Mouse (Mus musculus) limb, embryonic 11.5 days (tissue): ENCODE results near the gene Cma1. TPM values are rescaled to one million over a fixed set of nuclear protein-coding genes. Genes with fewer than 3 reads are reported as not detected.
"Not testable (repeated sequence)": the region's sequence is repeated elsewhere in the genome, so short reads cannot be mapped to it uniquely, and the experiment has no call there.

Source experiments
- ATAC-seq: fragments of 200-750 bp; cut with Nextera tagmentation; 2 replicates; pipeline ENCODE4 v1.8.0; 2017; ENCODE audit warnings: low read depth; ENCODE audit not compliant: insufficient number of reproducible peaks, low FRiP score, low TSS enrichment
- DNase-seq: peaks from one replicate; pipeline ENCODE4 v3.0.0-alpha.2; 2015; ENCODE audit warnings: low spot score
- H3K27ac ChIP-seq: fragments of 300-500 bp; sonication (generic); replicated peaks from 2 replicates; pipeline ENCODE4 v1.5.1; 2014; ENCODE audit warnings: low read depth, mild to moderate bottlenecking, low read length
- H3K27me3 ChIP-seq: fragments of 300-500 bp; sonication (generic); 2 replicates; pipeline ENCODE4 v1.6.1; 2014; ENCODE audit warnings: mild to moderate bottlenecking, low read length, mixed read lengths; ENCODE audit not compliant: control insufficient read depth, insufficient read depth
- H3K36me3 ChIP-seq: fragments of 300-500 bp; sonication (generic); 2 replicates; pipeline ENCODE4 v1.6.1; 2014; ENCODE audit warnings: mild to moderate bottlenecking, low read length, moderate library complexity, mixed read lengths; ENCODE audit not compliant: control insufficient read depth, insufficient read depth
- H3K4me1 ChIP-seq: fragments of 300-500 bp; sonication (generic); 2 replicates; pipeline ENCODE4 v1.6.1; 2014; ENCODE audit warnings: low read length, mixed read lengths; ENCODE audit not compliant: control insufficient read depth, insufficient read depth
- H3K4me2 ChIP-seq: fragments of 300-500 bp; sonication (generic); 2 replicates; pipeline ENCODE4 v1.6.1; 2014; ENCODE audit warnings: low read depth, mild to moderate bottlenecking, moderate library complexity; ENCODE audit not compliant: severe bottlenecking
- H3K4me3 ChIP-seq: fragments of 300-500 bp; sonication (generic); 2 replicates; pipeline ENCODE4 v1.5.1; 2014; ENCODE audit warnings: low read depth, low read length
- H3K9ac ChIP-seq: fragments of 300-500 bp; sonication (generic); 2 replicates; pipeline ENCODE4 v1.6.1; 2014; ENCODE audit warnings: mild to moderate bottlenecking, low read length
- H3K9me3 ChIP-seq: fragments of 300-500 bp; sonication (generic); 2 replicates; pipeline ENCODE4 v1.6.1; 2016; ENCODE audit warnings: low read length; ENCODE audit not compliant: control insufficient read depth
- WGBS: fragments of 180-500 bp; shearing (Covaris S2); extraction: QIAGEN DNeasy Blood & Tissue Kit; methylation state at CpG from one replicate; pipeline ENCODE4 v1.1.7; 2014; 5-methylcytosine and 5-hydroxymethylcytosine counted together
- polyA plus RNA-seq: library from polyadenylated mRNA; unstranded; fragments of >200 nt; fragmentation: Nextera tagmentation; extraction: Ambion mirVana; gene quantifications from 2 replicates; pipeline ENCODE4 v1.2.1, GENCODE M21; 2014

Gene Cma1
- not detected in 2 replicates for polyA plus RNA-seq

- 80% methylated on average over 4 of the region's 4 CpGs for whole genome bisulfite sequencing
- Histone ChIP-seq H3K27ac (no peak within 1 kb of the TSS), H3K27me3 (no peaks in the 10 kb centered on the region), H3K4me1 (no peaks in the 10 kb centered on the region), H3K9me3 (no peaks in the 10 kb centered on the region), H3K4me3 (no peak within 1 kb of the TSS), H3K9ac (no peak within 1 kb of the TSS), H3K4me2 (no peak within 1 kb of the TSS), H3K36me3 (no peaks in the 10 kb centered on the region)
- no peak for ATAC-seq
- no peak for DNase-seq
These were observed at the start of gene Cma1 for GRCm38 (mm10) chr14:55944575-55944974. TSS of gene Cma1 (minus strand) at chr14:55944675.

GRCm38 (mm10) chr14:55987464-55987863, 43.0 kb upstream of the Cma1 start:
- not testable (repeated sequence) for H3K27me3 ChIP-seq, H3K4me3 ChIP-seq, ATAC-seq, H3K4me2 ChIP-seq, H3K27ac ChIP-seq, H3K36me3 ChIP-seq, DNase-seq, H3K9ac ChIP-seq, H3K9me3 ChIP-seq, H3K4me1 ChIP-seq
- 95% methylated on average over 1 of the region's 3 CpGs for WGBS

GRCm38 (mm10) chr14:55963900-55964299, 19.4 kb upstream of the Cma1 start:
- DNase-seq, result peak; percentile 31
- H3K4me2 ChIP-seq, H3K4me1 ChIP-seq, H3K9ac ChIP-seq, ATAC-seq, H3K9me3 ChIP-seq, H3K36me3 ChIP-seq, H3K27me3 ChIP-seq, H3K4me3 ChIP-seq, H3K27ac ChIP-seq: not testable (repeated sequence)
- 45% methylated on average over 2 of the region's 2 CpGs for WGBS

GRCm38 (mm10) chr14:55963263-55963662, 18.8 kb upstream of the Cma1 start:
- Histone ChIP-seq H3K9me3 (no peaks in the 10 kb centered on the region), H3K4me3 (no peak overlapping the region), H3K36me3 (no peaks in the 10 kb centered on the region), H3K4me2 (no peak overlapping the region), H3K4me1 (no peaks in the 10 kb centered on the region), H3K27me3 (no peaks in the 10 kb centered on the region), H3K9ac (no peak overlapping the region), H3K27ac (no peak overlapping the region)
- ATAC-seq, result no peak
- peak; percentile 40 for DNase-seq
- WGBS, result 4% methylated on average over 1 of the region's 1 CpGs

GRCm38 (mm10) chr14:55950346-55951030, 6.0 kb upstream of the Cma1 start, which contains the start of gene Cma2:
TSS of gene Cma2 (plus strand) at chr14:55950980.
- ATAC-seq (no peak), DNase-seq (no peak)
- no peaks in the 10 kb centered on the region for H3K27me3 ChIP-seq
- no peak within 1 kb of the TSS for H3K4me2 ChIP-seq
- 93% methylated on average over 6 of the region's 6 CpGs for WGBS
- no peaks in the 10 kb centered on the region for H3K4me1 ChIP-seq
- H3K9ac ChIP-seq, result no peak within 1 kb of the TSS
- no peak within 1 kb of the TSS for H3K4me3 ChIP-seq
- H3K36me3 ChIP-seq, result no peaks in the 10 kb centered on the region
- H3K9me3 ChIP-seq, result no peaks in the 10 kb centered on the region
- no peak within 1 kb of the TSS for H3K27ac ChIP-seq

GRCm38 (mm10) chr14:55946269-55946969, 1.9 kb upstream of the Cma1 start:
- no peak overlapping the region for H3K27ac ChIP-seq
- no peak overlapping the region for H3K4me3 ChIP-seq
- H3K36me3 ChIP-seq, result no peaks in the 10 kb centered on the region
- H3K27me3 ChIP-seq, result no peaks in the 10 kb centered on the region
- H3K4me2 ChIP-seq, result no peak overlapping the region
- H3K4me1 ChIP-seq, result no peaks in the 10 kb centered on the region
- DNase-seq (no peak), ATAC-seq (no peak)
- H3K9ac ChIP-seq, result no peak overlapping the region
- WGBS, result 81% methylated on average over 2 of the region's 2 CpGs
- H3K9me3 ChIP-seq, result no peaks in the 10 kb centered on the region

- no peak overlapping the region for H3K9ac ChIP-seq
- DNase-seq, result no peak
- H3K36me3 ChIP-seq, result no peaks in the 10 kb centered on the region
- H3K27ac ChIP-seq, result no peak overlapping the region
- no peak overlapping the region for H3K4me2 ChIP-seq
- WGBS, result 83% methylated on average over 11 of the region's 11 CpGs
- no peak for ATAC-seq
- H3K27me3 ChIP-seq, result no peaks in the 10 kb centered on the region
- no peaks in the 10 kb centered on the region for H3K9me3 ChIP-seq
- H3K4me3 ChIP-seq, result no peak overlapping the region
- H3K4me1 ChIP-seq, result no peaks in the 10 kb centered on the region
These were observed 874 bp downstream of the Cma1 start for GRCm38 (mm10) chr14:55943601-55944000.

- Histone ChIP-seq H3K27ac (no peak overlapping the region), H3K9ac (no peak overlapping the region), H3K9me3 (no peaks in the 10 kb centered on the region), H3K4me1 (no peaks in the 10 kb centered on the region), H3K27me3 (no peaks in the 10 kb centered on the region), H3K4me3 (no peak overlapping the region), H3K36me3 (no peaks in the 10 kb centered on the region), H3K4me2 (no peak overlapping the region)
- WGBS, result 19% methylated on average over 7 of the region's 7 CpGs
- ATAC-seq (no peak), DNase-seq (no peak)
These were observed 4.2 kb downstream of the Cma1 start for GRCm38 (mm10) chr14:55940070-55940800.
